Mouse (Mus musculus): ENCODE data around the gene Prr7. TPM values are rescaled to one million over a fixed set of nuclear protein-coding genes. Genes with fewer than 3 reads are reported as not detected.

The Prr7 gene
- polyA plus RNA-seq, 1 experiment: 10.8 TPM

GRCm38 (mm10) chr13:55502405-55502804 is 38.3 kb downstream of the Prr7 start:
- Histone ChIP-seq H3K27me3 (ENCODE audit: control insufficient read depth, insufficient read depth, insufficient read length) (no peaks in the 10 kb centered on the region), H3K79me3 (ENCODE audit: low read depth) (peaks cover under 1% of the 10 kb centered on the region), H3K4me3 (ENCODE audit: insufficient read depth, poor library complexity, severe bottlenecking) (no peak overlapping the region), H3K79me2 (ENCODE audit: control insufficient read depth, insufficient read depth) (peaks cover 49% of the 10 kb centered on the region), H3K36me3 (ENCODE audit: control insufficient read depth, insufficient read depth) (peaks cover 94% of the 10 kb centered on the region), H3ac (ENCODE audit: control insufficient read depth, insufficient read length, low read depth) (no peak overlapping the region)
- TF ChIP-seq CTCF (IDR thresholded peaks at IDR 0.05; ENCODE audit: control insufficient read depth, insufficient read depth, insufficient read length): no peak
- TF ChIP-seq MYOD1 (IDR thresholded peaks at IDR 0.05; ENCODE audit: control insufficient read depth, insufficient read length, low read depth): no peak
- no peak for TF ChIP-seq MYOG (IDR thresholded peaks at IDR 0.05; ENCODE audit: control insufficient read depth, extremely low read depth, insufficient read length)
- TF ChIP-seq MAX (IDR thresholded peaks at IDR 0.05): no peak
- no peak for TF ChIP-seq USF1 (IDR thresholded peaks at IDR 0.05; ENCODE audit: low read depth)
- TF ChIP-seq FOSL1 (IDR thresholded peaks at IDR 0.05; ENCODE audit: insufficient read depth, low read length, poor library complexity, severe bottlenecking): no peak
- TF ChIP-seq CEBPB (IDR thresholded peaks at IDR 0.05; ENCODE audit: low read depth): no peak

GRCm38 (mm10) chr13:55504390-55504789 is 40.3 kb downstream of the Prr7 start:
- TF ChIP-seq USF1 (IDR thresholded peaks at IDR 0.05; ENCODE audit: low read depth) (no peak), CTCF (IDR thresholded peaks at IDR 0.05; ENCODE audit: control insufficient read depth, insufficient read depth, insufficient read length) (no peak), FOSL1 (IDR thresholded peaks at IDR 0.05; ENCODE audit: insufficient read depth, low read length, poor library complexity, severe bottlenecking) (no peak)
- H3K27me3 ChIP-seq (ENCODE audit: control insufficient read depth, insufficient read depth, insufficient read length): no peaks in the 10 kb centered on the region
- peaks cover 69% of the 10 kb centered on the region for H3K79me2 ChIP-seq (ENCODE audit: control insufficient read depth, insufficient read depth)
- peaks cover 97% of the 10 kb centered on the region for H3K36me3 ChIP-seq (ENCODE audit: control insufficient read depth, insufficient read depth)
- H3ac ChIP-seq (ENCODE audit: control insufficient read depth, insufficient read length, low read depth): no peak overlapping the region
- H3K79me3 ChIP-seq (ENCODE audit: low read depth): peaks cover 17% of the 10 kb centered on the region
- H3K4me3 ChIP-seq (ENCODE audit: insufficient read depth, poor library complexity, severe bottlenecking): no peak overlapping the region

- TF ChIP-seq FOSL1 (IDR thresholded peaks at IDR 0.05; ENCODE audit: insufficient read depth, low read length, poor library complexity, severe bottlenecking): no peak
- Histone ChIP-seq H3K36me3 (ENCODE audit: control insufficient read depth, insufficient read depth) (peaks cover 93% of the 10 kb centered on the region), H3K79me2 (ENCODE audit: control insufficient read depth, insufficient read depth) (peaks cover 80% of the 10 kb centered on the region), H3K4me3 (ENCODE audit: insufficient read depth, poor library complexity, severe bottlenecking) (no peak overlapping the region), H3K27me3 (ENCODE audit: control insufficient read depth, insufficient read depth, insufficient read length) (no peaks in the 10 kb centered on the region), H3K79me3 (ENCODE audit: low read depth) (peaks cover 26% of the 10 kb centered on the region), H3ac (ENCODE audit: control insufficient read depth, insufficient read length, low read depth) (no peak overlapping the region)
Observed at GRCm38 (mm10) chr13:55505810-55506209, 41.7 kb downstream of the Prr7 start.

- no peak overlapping the region for H3K4me3 ChIP-seq (ENCODE audit: insufficient read depth, poor library complexity, severe bottlenecking)
- no peak overlapping the region for H3ac ChIP-seq (ENCODE audit: control insufficient read depth, insufficient read length, low read depth)
- TF ChIP-seq MYOG (IDR thresholded peaks at IDR 0.05; ENCODE audit: control insufficient read depth, extremely low read depth, insufficient read length) (no peak), MYOD1 (IDR thresholded peaks at IDR 0.05; ENCODE audit: control insufficient read depth, insufficient read length, low read depth) (no peak), MAX (IDR thresholded peaks at IDR 0.05) (no peak), USF1 (IDR thresholded peaks at IDR 0.05; ENCODE audit: low read depth) (no peak), FOSL1 (IDR thresholded peaks at IDR 0.05; ENCODE audit: insufficient read depth, low read length, poor library complexity, severe bottlenecking) (no peak), CTCF (IDR thresholded peaks at IDR 0.05; ENCODE audit: control insufficient read depth, insufficient read depth, insufficient read length) (no peak), CEBPB (IDR thresholded peaks at IDR 0.05; ENCODE audit: low read depth) (no peak)
- H3K27me3 ChIP-seq (ENCODE audit: control insufficient read depth, insufficient read depth, insufficient read length): no peaks in the 10 kb centered on the region
- H3K79me2 ChIP-seq (ENCODE audit: control insufficient read depth, insufficient read depth): peaks cover 88% of the 10 kb centered on the region
- peaks cover 87% of the 10 kb centered on the region for H3K36me3 ChIP-seq (ENCODE audit: control insufficient read depth, insufficient read depth)
- peaks cover 28% of the 10 kb centered on the region for H3K79me3 ChIP-seq (ENCODE audit: low read depth)
Observed at GRCm38 (mm10) chr13:55506697-55507096, 42.6 kb downstream of the Prr7 start.

GRCm38 (mm10) chr13:55507877-55508276 is 43.8 kb downstream of the Prr7 start:
- Histone ChIP-seq H3K79me2 (ENCODE audit: control insufficient read depth, insufficient read depth) (peaks cover 97% of the 10 kb centered on the region), H3K79me3 (ENCODE audit: low read depth) (peaks cover 40% of the 10 kb centered on the region), H3K4me3 (ENCODE audit: insufficient read depth, poor library complexity, severe bottlenecking) (no peak overlapping the region), H3K36me3 (ENCODE audit: control insufficient read depth, insufficient read depth) (peaks cover 81% of the 10 kb centered on the region), H3K27me3 (ENCODE audit: control insufficient read depth, insufficient read depth, insufficient read length) (no peaks in the 10 kb centered on the region), H3ac (ENCODE audit: control insufficient read depth, insufficient read length, low read depth) (no peak overlapping the region)
- TF ChIP-seq FOSL1 (IDR thresholded peaks at IDR 0.05; ENCODE audit: insufficient read depth, low read length, poor library complexity, severe bottlenecking): no peak
- no peak for TF ChIP-seq MAX (IDR thresholded peaks at IDR 0.05)
- no peak for TF ChIP-seq CTCF (IDR thresholded peaks at IDR 0.05; ENCODE audit: control insufficient read depth, insufficient read depth, insufficient read length)
- no peak for TF ChIP-seq CEBPB (IDR thresholded peaks at IDR 0.05; ENCODE audit: low read depth)
- no peak for TF ChIP-seq MYOG (IDR thresholded peaks at IDR 0.05; ENCODE audit: control insufficient read depth, extremely low read depth, insufficient read length)
- TF ChIP-seq USF1 (IDR thresholded peaks at IDR 0.05; ENCODE audit: low read depth): no peak
- TF ChIP-seq MYOD1 (IDR thresholded peaks at IDR 0.05; ENCODE audit: control insufficient read depth, insufficient read length, low read depth): no peak

GRCm38 (mm10) chr13:55508531-55508930 is 44.5 kb downstream of the Prr7 start:
- no peaks in the 10 kb centered on the region for H3K27me3 ChIP-seq (ENCODE audit: control insufficient read depth, insufficient read depth, insufficient read length)
- H3K79me2 ChIP-seq (ENCODE audit: control insufficient read depth, insufficient read depth): peaks cover 95% of the 10 kb centered on the region
- no peak overlapping the region for H3K4me3 ChIP-seq (ENCODE audit: insufficient read depth, poor library complexity, severe bottlenecking)
- peaks cover 42% of the 10 kb centered on the region for H3K79me3 ChIP-seq (ENCODE audit: low read depth)
- no peak for TF ChIP-seq MAX (IDR thresholded peaks at IDR 0.05)
- TF ChIP-seq MYOG (IDR thresholded peaks at IDR 0.05; ENCODE audit: control insufficient read depth, extremely low read depth, insufficient read length): no peak
- TF ChIP-seq USF1 (IDR thresholded peaks at IDR 0.05; ENCODE audit: low read depth): no peak
- TF ChIP-seq CEBPB (IDR thresholded peaks at IDR 0.05; ENCODE audit: low read depth): no peak
- no peak overlapping the region for H3ac ChIP-seq (ENCODE audit: control insufficient read depth, insufficient read length, low read depth)
- H3K36me3 ChIP-seq (ENCODE audit: control insufficient read depth, insufficient read depth): peaks cover 74% of the 10 kb centered on the region
